Mouse (Mus musculus) ES-Bruce4 (cell line): ENCODE results near the gene Antxr1.

Experiments
- CTCF ChIP-seq: IDR thresholded peaks from one replicate; pipeline ENCODE4 v1.8.1; 2011; ENCODE audit warnings: low read depth, low read length
- EP300 ChIP-seq: IDR thresholded peaks from 2 replicates; pipeline ENCODE4 v1.6.1; 2011; ENCODE audit warnings: low read depth, low read length; ENCODE audit not compliant: insufficient read depth
- POLR2A ChIP-seq: IDR thresholded peaks from one replicate; pipeline ENCODE4 v1.8.1; 2011; ENCODE audit warnings: low read length; ENCODE audit not compliant: insufficient read depth

- TF ChIP-seq EP300, result no peak
- TF ChIP-seq POLR2A, result no peak
- TF ChIP-seq CTCF, result no peak
Measured at GRCm38 (mm10) chr6:87294904-87295303, 40.7 kb downstream of the Antxr1 start.
